Mouse (Mus musculus) forebrain, embryonic 11.5 days (tissue): ENCODE data around the gene Gm3238. TPM values are rescaled to one million over a fixed set of nuclear protein-coding genes. Genes with fewer than 3 reads are reported as not detected.

Source experiments
- ATAC-seq: fragments of 200-750 bp; cut with Nextera tagmentation; replicated peaks from 2 replicates; pipeline ENCODE4 v1.8.0; 2017; ENCODE audit warnings: moderate TSS enrichment; ENCODE audit not compliant: low FRiP score
- DNase-seq: peaks from one replicate; pipeline ENCODE4 v3.0.0-alpha.2; 2017; ENCODE audit warnings: low spot score
- H3K27ac ChIP-seq: fragments of 300-500 bp; sonication (generic); 2 replicates; pipeline ENCODE4 v1.5.1; 2014; ENCODE audit warnings: low read depth, low read length
- H3K27me3 ChIP-seq: fragments of 300-500 bp; sonication (generic); 2 replicates; pipeline ENCODE4 v1.6.1; 2014; ENCODE audit warnings: mild to moderate bottlenecking, low read length, mixed read lengths; ENCODE audit not compliant: control insufficient read depth, insufficient read depth
- H3K36me3 ChIP-seq: fragments of 300-500 bp; sonication (generic); 2 replicates; pipeline ENCODE4 v1.6.1; 2014; ENCODE audit warnings: mild to moderate bottlenecking, low read length, moderate library complexity, mixed read lengths; ENCODE audit not compliant: control insufficient read depth, insufficient read depth
- H3K4me1 ChIP-seq: fragments of 300-500 bp; sonication (generic); replicated peaks from 2 replicates; pipeline ENCODE4 v1.6.1; 2014; ENCODE audit warnings: low read length, mixed read lengths; ENCODE audit not compliant: control insufficient read depth, insufficient read depth
- H3K4me2 ChIP-seq: fragments of 300-500 bp; sonication (generic); 2 replicates; pipeline ENCODE4 v1.6.1; 2014; ENCODE audit warnings: low read depth, mild to moderate bottlenecking, low read length, moderate library complexity, mixed read lengths; ENCODE audit not compliant: severe bottlenecking
- H3K4me3 ChIP-seq: fragments of 300-500 bp; sonication (generic); 2 replicates; pipeline ENCODE4 v1.5.1; 2014; ENCODE audit warnings: low read depth, low read length
- H3K9ac ChIP-seq: fragments of 300-500 bp; sonication (generic); 2 replicates; pipeline ENCODE4 v1.6.1; 2014; ENCODE audit warnings: low read length
- H3K9me3 ChIP-seq: fragments of 300-500 bp; sonication (generic); 2 replicates; pipeline ENCODE4 v1.6.1; 2016; ENCODE audit warnings: low read length, mixed read lengths; ENCODE audit not compliant: control insufficient read depth
- WGBS: fragments of 180-500 bp; shearing (Covaris S2); extraction: QIAGEN DNeasy Blood & Tissue Kit; methylation state at CpG from one replicate; pipeline ENCODE4 v1.1.7; 2014; 5-methylcytosine and 5-hydroxymethylcytosine counted together
- polyA plus RNA-seq: library from polyadenylated mRNA; unstranded; fragments of >200 nt; fragmentation: Nextera tagmentation; extraction: Ambion mirVana; gene quantifications from 2 replicates; pipeline ENCODE4 v1.2.1, GENCODE M21; 2014

The Gm3238 gene
- polyA plus RNA-seq, 1 experiment from 2014 or later, result not detected

- Histone ChIP-seq H3K9ac (no peak overlapping the region), H3K4me1 (no peaks in the 10 kb centered on the region), H3K36me3 (no peaks in the 10 kb centered on the region), H3K27me3 (no peaks in the 10 kb centered on the region), H3K9me3 (no peaks in the 10 kb centered on the region), H3K4me3 (no peak overlapping the region), H3K27ac (no peak overlapping the region), H3K4me2 (no peak overlapping the region)
- WGBS, result 63% methylated on average over 4 of the region's 4 CpGs
- ATAC-seq, result no peak
- DNase-seq, result no peak
These were observed 41.9 kb downstream of the Gm3238 start for GRCm38 (mm10) chr10:77729241-77729640.

DNA sequence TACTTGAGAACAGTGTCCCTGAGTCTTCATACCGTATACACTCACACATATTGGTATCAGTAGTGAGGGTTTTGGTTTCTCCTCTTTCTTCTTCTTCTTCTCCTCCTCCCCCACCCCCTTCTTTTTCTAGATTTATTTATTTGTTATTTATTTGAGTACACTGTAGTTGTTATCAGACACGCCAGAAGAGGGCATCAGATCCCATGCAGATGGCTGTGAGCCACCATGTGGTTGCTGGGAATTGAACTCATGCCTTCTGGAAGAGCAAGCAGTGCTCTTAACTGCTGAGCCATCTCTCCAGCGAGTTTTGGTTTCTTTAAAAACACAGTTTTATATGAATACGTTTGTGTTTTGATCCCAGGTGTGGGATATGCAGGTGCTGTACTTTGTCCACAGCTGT, 42.8 kb downstream of the Gm3238 start:
- Histone ChIP-seq H3K9me3 (no peaks in the 10 kb centered on the region), H3K27ac (no peak overlapping the region), H3K4me2 (no peak overlapping the region), H3K4me1 (no peaks in the 10 kb centered on the region), H3K27me3 (no peaks in the 10 kb centered on the region), H3K4me3 (no peak overlapping the region), H3K9ac (no peak overlapping the region), H3K36me3 (no peaks in the 10 kb centered on the region)
- DNase-seq, result no peak
- WGBS, result 67% methylated on average over 4 of the region's 4 CpGs
- ATAC-seq, result no peak

- no peaks in the 10 kb centered on the region for H3K36me3 ChIP-seq
- H3K9ac ChIP-seq, result no peak within 1 kb of the TSS
- H3K4me1 ChIP-seq, result no peaks in the 10 kb centered on the region
- no peak within 1 kb of the TSS for H3K4me3 ChIP-seq
- no peaks in the 10 kb centered on the region for H3K27me3 ChIP-seq
- no peak within 1 kb of the TSS for H3K27ac ChIP-seq
- no peak for ATAC-seq
- no peak within 1 kb of the TSS for H3K4me2 ChIP-seq
- WGBS, result 52% methylated on average over 3 of the region's 3 CpGs
- H3K9me3 ChIP-seq, result no peaks in the 10 kb centered on the region
- no peak for DNase-seq
These were observed 44.9 kb downstream of the Gm3238 start, which contains the start of gene Gm10100 for GRCm38 (mm10) chr10:77726186-77726585. Gm10100 (plus strand) TSS chr10:77726486.

DNA sequence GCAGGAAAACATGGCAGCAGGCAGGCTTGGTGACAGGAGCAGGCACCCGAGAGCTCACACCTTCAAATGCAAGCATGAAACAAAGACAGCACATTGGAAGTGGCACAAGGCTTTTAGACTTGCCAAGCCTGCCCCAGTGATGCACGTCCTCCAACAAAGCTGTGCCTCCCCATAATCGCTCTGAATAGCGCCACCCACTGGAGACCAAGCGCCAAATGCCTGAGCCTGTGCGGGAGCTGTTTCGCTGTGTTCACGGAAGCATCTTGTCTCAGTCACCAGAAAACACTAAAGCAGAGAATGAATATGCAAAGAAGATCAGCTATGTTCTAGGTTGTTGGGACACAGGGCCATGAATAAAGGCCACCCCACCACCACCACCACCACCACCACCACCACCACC, 46.3 kb downstream of the Gm3238 start:
- ATAC-seq (no peak), DNase-seq (no peak)
- H3K36me3 ChIP-seq, result no peaks in the 10 kb centered on the region
- no peak overlapping the region for H3K4me3 ChIP-seq
- H3K27me3 ChIP-seq, result no peaks in the 10 kb centered on the region
- no peaks in the 10 kb centered on the region for H3K4me1 ChIP-seq
- H3K27ac ChIP-seq, result no peak overlapping the region
- H3K9me3 ChIP-seq, result no peaks in the 10 kb centered on the region
- H3K9ac ChIP-seq, result no peak overlapping the region
- WGBS, result 83% methylated on average over 8 of the region's 8 CpGs
- no peak overlapping the region for H3K4me2 ChIP-seq

Other genes with a start within 250 kb of the Gm3238 start
- gene Itgb2, start 241.1 kb downstream of the Gm3238 start, polyA plus RNA-seq, result 1.2 and 1.3 TPM in 2 replicates
- 69.0 and 73.8 TPM in 2 replicates for gene Pttg1ip, start 189.6 kb downstream of the Gm3238 start, polyA plus RNA-seq
- 336 and 367 TPM in 2 replicates for gene Sumo3, start 165.2 kb downstream of the Gm3238 start, polyA plus RNA-seq
- not detected in 2 replicates for gene Gm49325, start 165.1 kb downstream of the Gm3238 start, polyA plus RNA-seq
- 76.7 and 78.1 TPM in 2 replicates for gene Ube2g2, start 149.1 kb downstream of the Gm3238 start, polyA plus RNA-seq
- gene Tspear, start 84.8 kb downstream of the Gm3238 start, polyA plus RNA-seq, result 1.4 and 1.5 TPM in 2 replicates
- not detected in 2 replicates for gene Gm19402, start 80.6 kb downstream of the Gm3238 start, polyA plus RNA-seq
- not detected in 2 replicates for gene Gm9508, start 74.1 kb downstream of the Gm3238 start, polyA plus RNA-seq
- gene Gm10272, start 64.7 kb downstream of the Gm3238 start, polyA plus RNA-seq, result not detected in 2 replicates
- gene Gm10024, start 59.9 kb downstream of the Gm3238 start, polyA plus RNA-seq, result not detected in 2 replicates
- not detected in 2 replicates for gene Gm10142, start 55.5 kb downstream of the Gm3238 start, polyA plus RNA-seq
- gene Krtap12-1, start 50.7 kb downstream of the Gm3238 start, polyA plus RNA-seq, result not detected in 2 replicates
- gene Gm10100, start 44.8 kb downstream of the Gm3238 start, polyA plus RNA-seq, result not detected in 2 replicates
- not detected in 2 replicates for gene Gm18596, start 28.7 kb downstream of the Gm3238 start, polyA plus RNA-seq
- not detected in 2 replicates for gene Gm9736, start 20.0 kb downstream of the Gm3238 start, polyA plus RNA-seq
- gene Gm3233, start 11.6 kb downstream of the Gm3238 start, polyA plus RNA-seq, result not detected in 2 replicates
- not detected in 2 replicates for gene Gm7138, start 5.6 kb upstream of the Gm3238 start, polyA plus RNA-seq
- gene Gm3250, start 11.2 kb upstream of the Gm3238 start, polyA plus RNA-seq, result not detected in 2 replicates
- not detected in 2 replicates for gene Gm7137, start 16.9 kb upstream of the Gm3238 start, polyA plus RNA-seq
- gene Gm9639, start 23.8 kb upstream of the Gm3238 start, polyA plus RNA-seq, result not detected in 2 replicates
- gene Gm19668, start 27.8 kb upstream of the Gm3238 start, polyA plus RNA-seq, result not detected in 2 replicates
- gene Gm9507, start 40.5 kb upstream of the Gm3238 start, polyA plus RNA-seq, result not detected in 2 replicates
- not detected in 2 replicates for gene Gm2696, start 43.4 kb upstream of the Gm3238 start, polyA plus RNA-seq
- not detected in 2 replicates for gene Krtap10-4, start 55.8 kb upstream of the Gm3238 start, polyA plus RNA-seq
- not detected in 2 replicates for gene Krtap10-10, start 64.6 kb upstream of the Gm3238 start, polyA plus RNA-seq
- not detected in 2 replicates for gene Gm36176, start 75.5 kb upstream of the Gm3238 start, polyA plus RNA-seq
- not detected in 2 replicates for gene Gm10318, start 81.5 kb upstream of the Gm3238 start, polyA plus RNA-seq
- gene Gm3285, start 90.7 kb upstream of the Gm3238 start, polyA plus RNA-seq, result not detected in 2 replicates
- gene Lrrc3, start 131.2 kb upstream of the Gm3238 start, polyA plus RNA-seq, result 3.5 and 3.9 TPM in 2 replicates
- 0.86 and 0.87 TPM in 2 replicates for gene Trpm2, start 199.2 kb upstream of the Gm3238 start, polyA plus RNA-seq
- 34.9 and 38.6 TPM in 2 replicates for gene 1810043G02Rik, start 207.2 kb upstream of the Gm3238 start, polyA plus RNA-seq
- gene Pfkl, start 238.8 kb upstream of the Gm3238 start, polyA plus RNA-seq, result 171 and 174 TPM in 2 replicates